Mouse (Mus musculus) liver, embryonic 14.5 days (tissue): ENCODE measurements around the gene Man1a. TPM values are rescaled to one million over a fixed set of nuclear protein-coding genes. Genes with fewer than 3 reads are reported as not detected.

Experiments used
- ATAC-seq: fragments of 200-750 bp; cut with Nextera tagmentation; 2 replicates; pipeline ENCODE4 v1.8.0; 2017; ENCODE audit warnings: moderate number of reproducible peaks, mild to moderate bottlenecking, moderate library complexity; ENCODE audit not compliant: insufficient read depth
- DNase-seq, 3 experiments: peaks; one replicate each; pipeline ENCODE4 v3.0.0-alpha.2; 2012 to 2013; ENCODE audit warnings: low read depth in 3 of 3, low spot score in 3 of 3
- H3K27ac ChIP-seq: fragments of 300-500 bp; sonication (generic); 2 replicates; pipeline ENCODE4 v1.5.1; 2014; ENCODE audit warnings: moderate library complexity, mild to moderate bottlenecking, control low read depth, inconsistent platforms
- H3K27me3 ChIP-seq: fragments of 300-500 bp; sonication (generic); 2 replicates; pipeline ENCODE4 v1.6.1; 2014; ENCODE audit warnings: mild to moderate bottlenecking, low read length, moderate library complexity; ENCODE audit not compliant: control insufficient read depth, insufficient read depth
- H3K36me3 ChIP-seq: fragments of 300-500 bp; sonication (generic); replicated peaks from 2 replicates; pipeline ENCODE4 v1.6.1; 2014; ENCODE audit warnings: low read depth; ENCODE audit not compliant: control insufficient read depth, insufficient read depth
- H3K4me1 ChIP-seq, 2 experiments: fragments of 200-500 bp in 1 of 2; fragments of 300-500 bp in 1 of 2; sonication (generic) in 1 of 2; replicated peaks; 2 replicates each; pipeline ENCODE4 v1.6.1; 2012 to 2014; ENCODE audit warnings: antibody characterized with exemption in 1 of 2, inconsistent platforms in 1 of 2, low read length in 1 of 2; ENCODE audit not compliant: control insufficient read depth in 2 of 2, insufficient read depth in 2 of 2
- H3K4me2 ChIP-seq: fragments of 300-500 bp; sonication (generic); 2 replicates; pipeline ENCODE4 v1.6.1; 2014; ENCODE audit warnings: low read depth, mild to moderate bottlenecking, control low read depth, moderate library complexity
- H3K4me3 ChIP-seq, 2 experiments: fragments of 200-500 bp in 1 of 2; fragments of 300-500 bp in 1 of 2; sonication (generic) in 1 of 2; 2 replicates each; pipeline ENCODE4 v1.5.1; 2012 to 2014; ENCODE audit warnings: low read depth in 2 of 2, low read length in 2 of 2, mild to moderate bottlenecking in 2 of 2, control low read depth in 1 of 2, inconsistent platforms in 1 of 2, moderate library complexity in 1 of 2; ENCODE audit not compliant: insufficient read depth in 1 of 2
- H3K9ac ChIP-seq: fragments of 300-500 bp; sonication (generic); replicated peaks from 2 replicates; pipeline ENCODE4 v1.6.1; 2014; ENCODE audit warnings: mild to moderate bottlenecking, control low read depth, moderate library complexity
- H3K9me3 ChIP-seq: fragments of 300-500 bp; sonication (generic); 2 replicates; pipeline ENCODE4 v1.6.1; 2016; ENCODE audit warnings: low read length, mixed read lengths; ENCODE audit not compliant: control insufficient read depth
- CTCF ChIP-seq: IDR thresholded peaks from 2 replicates; pipeline ENCODE4 v1.5.1; 2016; ENCODE audit warnings: antibody characterized with exemption, low read depth, control low read depth
- EP300 ChIP-seq: IDR thresholded peaks from 2 replicates; pipeline ENCODE4 v1.6.1; 2016; ENCODE audit warnings: antibody characterized with exemption, low read depth
- WGBS: fragments of 180-500 bp; shearing (Covaris S2); extraction: QIAGEN DNeasy Blood & Tissue Kit; methylation state at CpG from one replicate; pipeline ENCODE4 v1.1.7; 2014; ENCODE audit not compliant: insufficient replicate concordance; 5-methylcytosine and 5-hydroxymethylcytosine counted together
- polyA plus RNA-seq, 2 experiments: library from polyadenylated mRNA; depleted of rRNA in 1 of 2; stranded (reverse) in 1 of 2; unstranded in 1 of 2; fragments of >200 nt; fragmentation: Nextera tagmentation in 1 of 2; extraction: Ambion mirVana in 1 of 2; gene quantifications; 2 replicates each; pipeline versions ENCODE4 v1.2.1 to v1.2.3; 2012 to 2014

Gene Man1a
- polyA plus RNA-seq, 2 experiments = 12.4 TPM

DNA sequence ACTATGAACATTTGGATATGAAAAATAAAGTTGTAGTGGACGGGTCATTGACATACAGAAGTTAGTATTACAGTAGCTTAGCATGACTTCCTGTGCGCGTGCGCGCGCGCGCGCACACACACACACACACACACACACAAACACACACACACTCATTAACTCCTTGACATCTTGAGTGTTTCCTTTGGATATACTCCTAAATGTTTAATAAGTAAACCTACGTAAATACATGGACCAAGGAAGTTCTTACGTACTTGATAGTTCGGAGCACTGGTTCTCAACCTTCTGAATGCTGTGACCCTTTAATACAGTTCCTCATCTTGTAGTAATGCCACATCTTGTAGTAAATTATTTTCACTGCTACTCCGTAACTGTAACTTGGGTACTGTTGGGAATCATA, 79.1 kb downstream of the Man1a start:
- Histone ChIP-seq H3K36me3 (no peaks in the 10 kb centered on the region), H3K9ac (no peak overlapping the region), H3K27ac (no peak overlapping the region), H3K4me3 (no peak overlapping the region), H3K4me2 (no peak overlapping the region), H3K9me3 (no peaks in the 10 kb centered on the region), H3K27me3 (no peaks in the 10 kb centered on the region), H3K4me1 (peaks cover 0 to 5% of the 10 kb centered on the region in 2 experiments; a peak in 2 of 4 replicates)
- DNase-seq (no peak), ATAC-seq (no peak)
- 92% methylated on average over 13 of the region's 13 CpGs for WGBS
- TF ChIP-seq EP300 = no peak
- TF ChIP-seq CTCF = no peak

- ATAC-seq = no peak
- no peak for DNase-seq
- TF ChIP-seq EP300 (no peak), CTCF (no peak)
Observed at GRCm38 (mm10) chr10:53996216-53996615, 80.2 kb downstream of the Man1a start.

DNA sequence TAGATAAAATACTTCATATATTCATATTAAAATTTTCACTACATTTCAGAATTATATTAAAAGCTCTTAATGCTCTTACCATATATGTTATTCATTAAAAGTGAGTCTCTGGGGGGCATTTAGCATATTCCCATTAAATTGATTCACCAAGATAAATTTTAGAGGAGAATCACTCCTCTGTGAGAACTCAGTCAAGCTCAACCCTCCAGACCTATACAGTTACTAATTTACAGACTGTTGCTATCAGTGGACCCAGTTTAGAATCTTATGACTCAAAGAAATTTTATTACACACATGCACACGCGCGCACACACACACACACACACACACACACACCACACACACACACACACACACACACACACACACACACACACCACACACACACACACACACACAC, 81.8 kb downstream of the Man1a start:
- no peak for DNase-seq
- Histone ChIP-seq H3K27me3 (no peaks in the 10 kb centered on the region), H3K4me1 (no peaks in the 10 kb centered on the region; a peak in 1 of 4 replicates), H3K9ac (no peak overlapping the region), H3K4me2 (no peak overlapping the region), H3K9me3 (no peaks in the 10 kb centered on the region), H3K36me3 (no peaks in the 10 kb centered on the region), H3K4me3 (no peak overlapping the region), H3K27ac (no peak overlapping the region)
- WGBS = 92% methylated on average over 3 of the region's 3 CpGs
- no peak for TF ChIP-seq EP300
- no peak for TF ChIP-seq CTCF
- no peak for ATAC-seq

More at GRCm38 (mm10) chr10:53996216-53996615, 80.2 kb downstream of the Man1a start:
- H3K27me3 ChIP-seq = no peaks in the 10 kb centered on the region
- no peaks in the 10 kb centered on the region for H3K9me3 ChIP-seq
- peaks cover 0 to 5% of the 10 kb centered on the region in 2 experiments; a peak in 2 of 4 replicates for H3K4me1 ChIP-seq
- H3K9ac ChIP-seq = no peak overlapping the region
- H3K27ac ChIP-seq = no peak overlapping the region
- H3K4me3 ChIP-seq = no peak overlapping the region
- H3K36me3 ChIP-seq = no peaks in the 10 kb centered on the region
- no peak overlapping the region for H3K4me2 ChIP-seq

DNA sequence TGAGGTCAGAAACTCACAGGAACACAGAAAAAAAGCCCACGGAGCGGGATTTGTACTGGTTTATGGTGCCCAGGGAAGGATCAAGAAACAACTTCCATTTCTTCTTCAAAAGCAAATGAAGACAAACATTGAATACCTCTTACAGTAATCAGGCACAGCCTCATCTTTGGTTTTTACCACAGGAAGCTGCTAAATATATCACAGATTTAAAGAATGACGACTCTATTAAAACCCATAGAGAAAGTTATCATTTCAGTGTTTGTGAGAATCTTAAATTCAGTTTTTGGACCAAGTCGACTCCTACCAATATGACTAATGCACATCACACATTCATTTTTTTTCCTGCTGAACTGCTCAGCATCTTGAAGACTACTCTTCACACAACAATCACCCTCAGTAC, 86.0 kb downstream of the Man1a start:
- Histone ChIP-seq H3K9me3 (no peaks in the 10 kb centered on the region), H3K36me3 (no peaks in the 10 kb centered on the region), H3K4me3 (no peak overlapping the region), H3K27ac (no peak overlapping the region), H3K4me1 (no peaks in the 10 kb centered on the region; a peak in 1 of 4 replicates), H3K9ac (no peak overlapping the region), H3K27me3 (no peaks in the 10 kb centered on the region), H3K4me2 (no peak overlapping the region)
- DNase-seq (no peak), ATAC-seq (no peak)
- 64% methylated on average over 4 of the region's 4 CpGs for WGBS
- TF ChIP-seq EP300 (no peak), CTCF (no peak)

- Histone ChIP-seq H3K9me3 (no peaks in the 10 kb centered on the region), H3K4me2 (no peak overlapping the region), H3K36me3 (no peaks in the 10 kb centered on the region), H3K9ac (no peak overlapping the region), H3K27me3 (no peaks in the 10 kb centered on the region), H3K4me3 (no peak overlapping the region), H3K27ac (no peak overlapping the region), H3K4me1 (no peaks in the 10 kb centered on the region)
- TF ChIP-seq EP300 (no peak), CTCF (no peak)
- 88% methylated on average over 5 of the region's 5 CpGs for WGBS
- ATAC-seq (no peak), DNase-seq (no peak)
Observed at GRCm38 (mm10) chr10:53984894-53985293, 91.5 kb downstream of the Man1a start.

- no peak for TF ChIP-seq EP300
- TF ChIP-seq CTCF = no peak
- 66% methylated on average over 3 of the region's 3 CpGs for WGBS
Observed at GRCm38 (mm10) chr10:53984086-53984485, 92.3 kb downstream of the Man1a start.

More at GRCm38 (mm10) chr10:53984086-53984485, 92.3 kb downstream of the Man1a start:
- no peak for ATAC-seq
- no peak overlapping the region for H3K9ac ChIP-seq
- H3K27me3 ChIP-seq = no peaks in the 10 kb centered on the region
- H3K4me1 ChIP-seq = no peaks in the 10 kb centered on the region
- no peak overlapping the region for H3K4me3 ChIP-seq
- H3K9me3 ChIP-seq = no peaks in the 10 kb centered on the region
- no peak for DNase-seq
- H3K4me2 ChIP-seq = no peak overlapping the region
- H3K27ac ChIP-seq = no peak overlapping the region
- H3K36me3 ChIP-seq = no peaks in the 10 kb centered on the region
